33 mouse cellular contexts compared by ENCODE assay signal in the genomic region with DNA sequence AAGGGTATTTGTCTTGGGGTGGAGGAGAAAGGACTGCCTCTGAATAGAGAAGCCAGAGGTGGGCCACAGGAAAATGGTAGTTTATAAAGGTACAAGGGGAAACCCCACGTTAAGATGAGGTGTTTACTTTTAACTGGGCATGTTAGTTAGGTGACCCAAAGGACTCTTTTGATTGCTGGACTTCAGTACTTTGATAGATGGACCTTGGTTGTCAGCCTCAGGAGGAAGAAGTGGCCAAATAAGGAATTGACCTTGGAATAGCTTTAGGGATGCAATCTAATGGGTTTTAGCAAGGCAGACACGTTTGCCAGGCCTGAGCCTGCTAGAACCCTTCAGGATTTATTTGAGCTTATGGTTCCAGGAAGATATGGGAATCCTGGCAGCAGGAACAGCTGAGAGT.
"Had no signal": no experiment of that assay in that cellular context is flagged by ENCODE, and none has a peak within 500 bp of the region (broad histone marks: within the 10 kb centered on the region; RNA-seq: fewer than 3 reads in every experiment).

No protein-coding gene starts in this region.

- H3K36me3 ChIP-seq: heart, embryonic 15.5 days; hindbrain, embryonic 12.5 days; hindbrain, embryonic 15.5 days; intestine, embryonic 15.5 days had no signal

- H3K4me1 ChIP-seq: hindbrain, embryonic 10.5 days; hindbrain, embryonic 12.5 days; hindbrain, embryonic 13.5 days; hindbrain, embryonic 15.5 days; intestine, embryonic 15.5 days had no signal

- H3K4me2 ChIP-seq: heart, embryonic 11.5 days; heart, embryonic 12.5 days; heart, embryonic 13.5 days; heart, embryonic 15.5 days; hindbrain, embryonic 12.5 days; hindbrain, embryonic 13.5 days; hindbrain, embryonic 14.5 days; hindbrain, embryonic 15.5 days; intestine, embryonic 15.5 days had no signal

- H3K4me3 ChIP-seq: heart, adult 2 months; heart, embryonic 10.5 days; heart, embryonic 12.5 days; heart, embryonic 13.5 days; heart, embryonic 15.5 days; hindbrain, embryonic 10.5 days; hindbrain, embryonic 12.5 days; hindbrain, embryonic 13.5 days; hindbrain, embryonic 15.5 days; intestine, embryonic 15.5 days; layer of hippocampus, adult 2 months had no signal

- H3K27me3 ChIP-seq: heart, embryonic 12.5 days; heart, embryonic 13.5 days; heart, embryonic 15.5 days; hindbrain, embryonic 12.5 days; hindbrain, embryonic 13.5 days; hindbrain, embryonic 15.5 days; intestine, embryonic 15.5 days had no signal

- H3K27ac ChIP-seq: heart, adult 2 months; heart, embryonic 10.5 days; heart, embryonic 13.5 days; heart, embryonic 15.5 days; hindbrain, embryonic 10.5 days; hindbrain, embryonic 12.5 days; hindbrain, embryonic 13.5 days; hindbrain, embryonic 14.5 days; hindbrain, embryonic 15.5 days; hindbrain, postnatal 0 days; intestine, embryonic 15.5 days; kidney, postnatal 0 days; layer of hippocampus, adult 2 months had no signal

- H3K9ac ChIP-seq: heart, embryonic 12.5 days; heart, embryonic 13.5 days; heart, embryonic 15.5 days; hindbrain, embryonic 12.5 days; hindbrain, embryonic 13.5 days; hindbrain, embryonic 14.5 days; hindbrain, embryonic 15.5 days; intestine, embryonic 15.5 days had no signal

- DNase-seq: heart, adult 2 months; heart, postnatal 14 days; heart, postnatal 36 days; heart, postnatal 4 days; kidney, adult 11 months; kidney, adult 18-20 months; kidney, adult 2 months; kidney, adult 8-10 months; kidney, postnatal 10 days; kidney, postnatal 14 days; kidney, postnatal 25 days; kidney, postnatal 36 days; kidney, postnatal 4 days; layer of hippocampus, adult 9-11 months; layer of hippocampus, postnatal 36 days had no signal

- ATAC-seq: hindbrain, embryonic 16.5 days; hindbrain, postnatal 0 days; inflammation-experienced regulatory T-cells, adult 6 months; intestine, embryonic 15.5 days; intestine, embryonic 16.5 days; intestine, postnatal 0 days had no signal

- H3K9me3 ChIP-seq: heart, embryonic 10.5 days; heart, embryonic 12.5 days; heart, embryonic 13.5 days; heart, embryonic 15.5 days; hindbrain, embryonic 10.5 days; hindbrain, embryonic 12.5 days; hindbrain, embryonic 13.5 days; hindbrain, embryonic 15.5 days; intestine, embryonic 15.5 days had no signal
